Mouse (Mus musculus) hindbrain, embryonic 12.5 days (tissue): Measurements from ENCODE around the gene Gm20431. TPM values are rescaled to one million over a fixed set of nuclear protein-coding genes. Genes with fewer than 3 reads are reported as not detected.

Source experiments
- ATAC-seq: fragments of 200-750 bp; cut with Nextera tagmentation; 2 replicates; pipeline ENCODE4 v1.8.0; 2017; ENCODE audit warnings: moderate TSS enrichment; ENCODE audit not compliant: low FRiP score
- H3K27ac ChIP-seq: fragments of 300-500 bp; sonication (generic); 2 replicates; pipeline ENCODE4 v1.5.1; 2016; ENCODE audit warnings: mild to moderate bottlenecking
- H3K27me3 ChIP-seq: fragments of 300-500 bp; sonication (generic); 2 replicates; pipeline ENCODE4 v1.6.1; 2016; ENCODE audit warnings: mild to moderate bottlenecking
- H3K36me3 ChIP-seq: fragments of 300-500 bp; sonication (generic); 2 replicates; pipeline ENCODE4 v1.6.1; 2016; ENCODE audit warnings: mild to moderate bottlenecking
- H3K4me1 ChIP-seq: fragments of 300-500 bp; sonication (generic); 2 replicates; pipeline ENCODE4 v1.6.1; 2016
- H3K4me2 ChIP-seq: fragments of 300-500 bp; sonication (generic); replicated peaks from 2 replicates; pipeline ENCODE4 v1.6.1; 2016; ENCODE audit warnings: mild to moderate bottlenecking
- H3K4me3 ChIP-seq: fragments of 300-500 bp; sonication (generic); 2 replicates; pipeline ENCODE4 v1.5.1; 2016; ENCODE audit warnings: mild to moderate bottlenecking
- H3K9ac ChIP-seq: fragments of 300-500 bp; sonication (generic); 2 replicates; pipeline ENCODE4 v1.6.1; 2016; ENCODE audit warnings: mild to moderate bottlenecking, moderate library complexity
- H3K9me3 ChIP-seq: fragments of 300-500 bp; sonication (generic); replicated peaks from 2 replicates; pipeline ENCODE4 v1.6.1; 2016; ENCODE audit warnings: mild to moderate bottlenecking
- WGBS: fragments of 180-500 bp; shearing (Covaris S2); methylation state at CpG from one replicate; pipeline ENCODE4 v1.1.7; 2016; 5-methylcytosine and 5-hydroxymethylcytosine counted together
- polyA plus RNA-seq: library from polyadenylated mRNA; unstranded; fragments of >200 nt; fragmentation: Nextera tagmentation; extraction: Ambion mirVana; gene quantifications from 2 replicates; pipeline ENCODE4 v1.2.1, GENCODE M21; 2016

The Gm20431 gene
- polyA plus RNA-seq, 1 experiment from 2014 or later: 16.9 TPM

DNA sequence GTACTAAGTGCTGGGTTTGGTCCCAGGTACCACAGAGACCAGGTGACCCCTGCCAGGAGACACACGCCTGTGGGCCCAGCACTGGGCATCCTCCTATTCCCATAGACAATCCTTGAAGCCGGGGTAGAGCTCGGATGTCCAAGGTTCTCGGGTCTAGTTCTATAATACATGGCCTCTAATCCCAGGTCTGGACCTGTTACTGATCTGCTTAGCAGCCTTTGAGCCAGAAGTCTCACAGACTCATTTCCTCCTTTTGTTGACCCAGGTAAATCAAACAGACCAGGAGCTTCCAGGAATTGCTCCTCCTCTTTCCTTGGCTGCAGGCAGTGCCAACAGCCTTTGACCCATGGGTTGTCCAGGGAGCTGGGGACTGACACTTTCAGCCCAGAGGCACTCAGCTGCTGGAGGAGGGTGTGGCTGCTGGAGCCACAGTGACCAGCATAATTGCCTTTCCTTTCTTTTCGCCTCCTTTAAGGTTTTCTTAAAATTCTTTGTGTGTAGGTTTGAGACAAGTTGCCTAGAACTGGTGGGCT lies 9.9 kb upstream of the Gm20431 start:
- no peak for ATAC-seq
- Histone ChIP-seq H3K27ac (peak overlapping the region; percentile 44; the same call in 1 of the 2 replicates), H3K9me3 (no peaks in the 10 kb centered on the region), H3K27me3 (no peaks in the 10 kb centered on the region), H3K9ac (no peak overlapping the region), H3K4me2 (no peak overlapping the region), H3K4me3 (no peak overlapping the region), H3K4me1 (peaks cover 9% of the 10 kb centered on the region; the same call in 1 of the 2 replicates), H3K36me3 (no peaks in the 10 kb centered on the region)
- 91% methylated on average over 5 of the region's 5 CpGs for WGBS

DNA sequence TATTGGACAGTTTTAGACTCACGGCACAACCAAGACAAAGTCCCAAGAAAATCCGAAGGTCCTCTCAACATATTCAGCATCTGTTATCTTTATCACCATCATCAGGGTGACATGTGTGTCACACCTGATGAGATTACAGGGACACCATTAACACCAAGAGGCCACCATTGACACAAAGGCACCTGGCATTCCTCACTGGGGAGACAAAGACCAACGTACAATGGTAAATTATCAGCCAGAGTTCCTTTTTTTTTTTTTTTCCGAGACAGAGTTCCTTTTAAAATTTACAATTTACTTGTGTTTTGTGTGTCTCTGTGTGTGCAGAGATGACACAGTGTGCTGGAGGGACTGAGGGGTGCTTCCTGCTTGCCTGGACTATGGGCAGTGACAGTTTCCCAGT lies 8.1 kb upstream of the Gm20431 start:
- Histone ChIP-seq H3K9me3 (no peaks in the 10 kb centered on the region), H3K9ac (no peak overlapping the region), H3K27ac (no peak overlapping the region), H3K4me2 (no peak overlapping the region), H3K36me3 (no peaks in the 10 kb centered on the region), H3K4me3 (no peak overlapping the region), H3K27me3 (no peaks in the 10 kb centered on the region), H3K4me1 (peaks cover 9% of the 10 kb centered on the region; the same call in 1 of the 2 replicates)
- ATAC-seq: no peak
- WGBS: 80% methylated on average over 4 of the region's 4 CpGs

DNA sequence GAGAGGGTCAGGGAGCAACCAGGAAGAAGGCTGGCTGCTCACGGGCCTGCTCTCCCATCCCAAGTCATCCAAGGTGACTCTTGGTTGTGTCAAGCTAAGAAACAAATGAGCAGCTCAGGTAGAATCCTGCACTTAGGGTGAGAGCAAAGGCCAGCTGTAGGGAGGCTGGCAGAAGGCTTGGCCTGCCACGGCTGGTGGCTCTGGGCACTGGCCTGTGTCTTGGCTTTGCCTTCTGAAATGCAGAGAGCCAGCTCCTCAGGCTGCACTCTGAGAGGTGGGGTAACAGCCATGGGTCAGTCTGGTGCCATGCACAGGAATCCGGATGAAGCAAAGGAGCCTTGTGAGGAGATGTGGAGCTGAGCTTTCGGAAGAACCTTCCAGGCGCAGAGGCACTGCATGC lies 7.1 kb upstream of the Gm20431 start:
- H3K4me3 ChIP-seq: no peak overlapping the region
- H3K4me2 ChIP-seq: no peak overlapping the region
- 89% methylated on average over 5 of the region's 5 CpGs for WGBS
- H3K27me3 ChIP-seq: no peaks in the 10 kb centered on the region
- no peak overlapping the region for H3K9ac ChIP-seq
- H3K9me3 ChIP-seq: no peaks in the 10 kb centered on the region
- no peaks in the 10 kb centered on the region for H3K36me3 ChIP-seq
- H3K27ac ChIP-seq: no peak overlapping the region
- H3K4me1 ChIP-seq: peaks cover 9% of the 10 kb centered on the region; the same call in 1 of the 2 replicates
- ATAC-seq: no peak

DNA sequence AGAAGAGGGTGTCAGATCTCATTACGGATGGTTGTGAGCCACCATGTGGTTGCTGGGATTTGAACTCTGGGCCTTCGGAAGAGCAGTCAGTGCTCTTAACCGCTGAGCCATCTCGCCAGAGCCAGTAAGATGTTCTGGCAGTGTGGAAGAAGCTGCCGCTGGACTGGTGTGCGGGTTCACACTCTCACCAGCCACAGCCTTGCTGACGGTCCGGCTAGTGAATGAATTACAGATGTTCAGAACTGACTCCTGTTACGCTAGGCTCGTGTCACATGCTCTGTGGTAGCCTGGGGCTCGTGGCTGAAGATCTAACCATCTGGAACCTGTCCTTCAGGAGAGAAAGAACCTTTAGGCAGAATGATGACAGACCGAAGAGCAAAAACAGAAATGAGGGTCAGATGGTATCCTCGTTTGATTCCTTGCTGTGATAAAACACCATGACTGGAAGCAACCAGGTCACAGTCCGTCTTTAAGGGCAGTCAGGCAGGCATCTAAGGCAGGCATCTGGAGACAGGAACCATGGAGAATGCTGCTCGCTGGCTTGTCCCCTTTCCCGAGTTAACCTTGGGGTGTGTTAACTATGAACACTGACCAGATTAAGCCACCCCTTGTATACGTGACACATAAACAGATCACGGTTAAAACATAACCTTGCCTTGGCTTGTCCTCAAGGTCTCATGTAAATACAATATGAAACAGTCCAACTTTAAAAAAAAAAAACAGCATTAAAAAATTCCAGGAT lies 4.8 kb upstream of the Gm20431 start:
- no peak for ATAC-seq
- H3K36me3 ChIP-seq: no peaks in the 10 kb centered on the region
- no peak overlapping the region for H3K27ac ChIP-seq
- 81% methylated on average over 18 of the region's 18 CpGs for WGBS
- no peak overlapping the region for H3K4me3 ChIP-seq
- H3K4me2 ChIP-seq: no peak overlapping the region
- H3K4me1 ChIP-seq: peaks cover 8% of the 10 kb centered on the region
- H3K9me3 ChIP-seq: no peaks in the 10 kb centered on the region
- peaks cover 9% of the 10 kb centered on the region; the same call in 1 of the 2 replicates for H3K27me3 ChIP-seq
- H3K9ac ChIP-seq: no peak overlapping the region

DNA sequence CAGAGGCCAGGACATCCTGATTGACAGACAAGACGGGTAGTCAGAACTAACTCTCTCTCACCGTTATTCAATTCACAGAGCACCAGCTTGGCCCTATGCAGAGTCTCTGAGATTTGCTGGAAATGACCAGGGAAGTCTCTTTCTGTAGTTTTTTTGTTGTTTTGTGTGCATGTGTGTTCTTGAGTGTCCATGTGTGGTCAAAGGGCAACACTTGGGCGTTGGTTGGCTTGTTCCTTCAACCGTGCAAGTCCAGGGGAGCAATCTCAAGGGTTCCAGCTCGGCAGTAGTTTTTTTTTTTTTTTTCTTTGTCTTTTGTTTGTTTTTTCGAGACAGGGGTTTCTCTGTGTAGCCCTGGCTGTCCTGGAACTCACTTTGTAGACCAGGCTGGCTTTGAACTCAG lies 1.4 kb upstream of the Gm20431 start:
- peaks cover 6% of the 10 kb centered on the region; the same call in 1 of the 2 replicates for H3K36me3 ChIP-seq
- H3K4me3 ChIP-seq: no peak overlapping the region
- no peaks in the 10 kb centered on the region for H3K9me3 ChIP-seq
- 48% methylated on average over 6 of the region's 6 CpGs for WGBS
- ATAC-seq: no peak
- no peak overlapping the region; the same call in 1 of the 2 replicates for H3K4me2 ChIP-seq
- H3K27ac ChIP-seq: no peak overlapping the region
- H3K27me3 ChIP-seq: peaks cover 9% of the 10 kb centered on the region; the same call in 1 of the 2 replicates
- no peak overlapping the region for H3K9ac ChIP-seq
- peaks cover 36% of the 10 kb centered on the region for H3K4me1 ChIP-seq

DNA sequence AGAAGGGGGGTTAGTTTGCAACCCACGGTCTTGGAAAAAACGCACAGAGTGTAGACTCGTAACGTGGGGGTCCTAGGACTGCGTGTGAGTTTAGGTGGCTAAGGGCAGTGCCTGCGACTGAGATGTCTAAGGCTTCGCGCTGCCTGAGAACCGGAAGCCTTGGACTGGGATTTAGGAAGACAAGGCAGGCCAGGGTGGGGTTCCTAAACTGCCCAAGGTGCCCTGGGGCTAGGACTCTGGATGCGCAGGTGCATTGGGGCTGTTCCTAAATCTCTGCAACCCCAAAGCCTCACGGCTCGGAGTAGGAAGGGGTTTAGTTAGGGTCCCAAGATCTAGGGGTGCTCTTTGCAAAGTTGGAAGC lies 705 bp downstream of the Gm20431 start:
- H3K9ac ChIP-seq: peak overlapping the region; percentile 91
- H3K27ac ChIP-seq: peak overlapping the region; percentile 40
- peak overlapping the region; percentile 96 for H3K4me2 ChIP-seq
- H3K4me1 ChIP-seq: peaks cover 40% of the 10 kb centered on the region
- WGBS: 2% methylated on average over 12 of the region's 12 CpGs
- H3K9me3 ChIP-seq: no peaks in the 10 kb centered on the region
- peak overlapping the region; percentile 76 for H3K4me3 ChIP-seq
- peaks cover 7% of the 10 kb centered on the region; the same call in 1 of the 2 replicates for H3K36me3 ChIP-seq
- ATAC-seq: peak; percentile 14; the same call in 1 of the 2 replicates
- peaks cover 9% of the 10 kb centered on the region; the same call in 1 of the 2 replicates for H3K27me3 ChIP-seq

DNA sequence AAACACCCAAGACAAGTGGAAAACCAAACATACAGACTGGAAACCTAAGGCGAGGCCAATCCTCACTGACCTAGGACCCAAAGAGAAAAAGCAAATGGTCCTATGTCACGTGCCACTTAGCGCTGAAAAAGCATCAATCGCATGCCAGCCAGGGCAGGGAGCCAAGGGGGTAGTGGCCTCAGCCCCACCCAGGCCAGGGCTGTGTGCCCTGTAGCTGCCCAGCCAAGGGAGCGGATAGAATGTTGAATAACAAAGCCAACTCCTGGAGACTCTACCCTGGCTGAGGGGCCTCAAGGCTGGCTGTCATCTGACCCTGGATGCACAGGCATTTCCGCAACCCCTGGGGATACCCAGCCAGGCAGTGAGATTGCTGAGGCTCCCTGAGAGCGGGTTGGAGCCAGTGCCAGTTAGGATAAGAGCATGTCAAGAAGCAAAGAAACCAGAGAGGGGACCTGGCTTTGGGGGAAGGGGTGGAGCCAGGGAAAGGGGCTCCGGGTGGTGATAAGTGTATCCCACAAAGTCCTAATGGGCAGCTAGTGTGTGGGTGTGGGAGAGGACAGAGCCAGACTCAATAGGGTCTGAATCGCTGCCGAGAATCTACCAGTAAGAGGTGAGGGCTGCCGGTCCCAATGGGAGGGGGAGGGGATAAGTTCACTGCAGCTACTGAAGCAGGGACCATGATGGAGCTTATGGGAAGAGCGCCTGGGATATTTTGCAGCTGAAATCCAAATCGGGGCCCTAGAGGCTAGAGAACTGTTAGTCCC lies 1.3 kb downstream of the Gm20431 start:
- Histone ChIP-seq H3K36me3 (peaks cover 7% of the 10 kb centered on the region; the same call in 1 of the 2 replicates), H3K4me2 (peak overlapping the region; percentile 96), H3K27me3 (peaks cover 9% of the 10 kb centered on the region; the same call in 1 of the 2 replicates), H3K4me1 (peaks cover 40% of the 10 kb centered on the region), H3K9me3 (no peaks in the 10 kb centered on the region), H3K27ac (peak overlapping the region; percentile 26; the same call in 1 of the 2 replicates), H3K9ac (peak overlapping the region; percentile 91), H3K4me3 (peak overlapping the region; percentile 76)
- ATAC-seq: no peak
- WGBS: 18% methylated on average over 13 of the region's 13 CpGs

DNA sequence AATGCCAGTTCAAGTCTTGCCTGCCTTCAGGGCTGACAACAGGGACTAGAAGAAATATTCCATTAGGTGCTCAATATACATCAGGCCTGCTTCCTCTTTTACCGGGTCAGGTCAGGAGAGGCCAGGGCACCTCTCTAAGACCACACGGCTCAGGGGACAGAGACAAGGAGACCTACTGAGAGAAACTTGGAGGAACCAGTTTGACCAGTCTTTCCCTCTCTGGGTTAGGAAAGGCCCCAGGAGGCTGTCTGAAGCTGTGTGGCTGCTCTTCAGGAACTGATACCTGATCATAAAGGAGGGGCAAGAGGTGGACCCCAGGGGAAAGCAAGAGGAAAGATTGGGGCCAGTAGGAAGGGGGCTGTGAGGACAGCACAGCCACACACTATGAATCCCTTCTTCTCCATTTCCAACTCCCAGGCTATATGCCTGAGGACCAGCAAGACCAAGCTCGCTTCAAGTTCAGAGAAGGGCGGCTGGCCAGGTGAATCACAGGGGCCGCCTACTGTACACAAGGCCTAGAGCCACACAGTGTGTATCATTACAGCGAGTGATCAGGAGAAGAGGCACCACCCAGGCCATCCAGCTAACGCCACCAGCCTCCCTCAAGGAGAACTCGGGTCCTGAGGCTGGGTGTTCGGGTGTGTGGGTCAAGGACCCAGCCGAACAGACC lies 2.0 kb downstream of the Gm20431 start:
- Histone ChIP-seq H3K9ac (peak overlapping the region; percentile 91), H3K9me3 (no peaks in the 10 kb centered on the region), H3K4me3 (peak overlapping the region; percentile 76), H3K27ac (peak overlapping the region; percentile 26; the same call in 1 of the 2 replicates), H3K27me3 (peaks cover 9% of the 10 kb centered on the region; the same call in 1 of the 2 replicates), H3K4me1 (peaks cover 40% of the 10 kb centered on the region), H3K4me2 (peak overlapping the region; percentile 96), H3K36me3 (peaks cover 13% of the 10 kb centered on the region)
- no peak for ATAC-seq
- 68% methylated on average over 10 of the region's 10 CpGs for WGBS

DNA sequence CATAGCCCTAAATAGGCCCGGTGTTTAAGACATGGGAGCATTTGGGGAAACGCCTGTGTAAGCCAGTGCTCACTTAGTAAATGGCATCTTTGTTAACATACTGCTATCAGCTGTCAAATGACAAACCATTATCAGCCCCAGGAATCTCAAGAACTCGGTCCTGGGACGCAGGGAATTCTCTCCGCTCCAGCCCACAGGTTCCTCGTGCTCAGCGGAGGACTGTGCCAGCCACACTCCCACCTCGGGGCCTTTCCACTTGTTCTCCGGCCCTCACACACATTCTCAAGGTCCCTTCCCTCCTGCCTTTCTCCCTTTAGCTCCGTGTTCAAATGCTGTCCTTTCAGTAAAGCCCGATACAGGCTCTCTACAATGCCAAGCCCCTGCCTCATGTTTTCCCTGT lies 2.6 kb downstream of the Gm20431 start:
- WGBS: 79% methylated on average over 11 of the region's 11 CpGs
- Histone ChIP-seq H3K4me1 (peaks cover 40% of the 10 kb centered on the region), H3K36me3 (peaks cover 19% of the 10 kb centered on the region), H3K9me3 (no peaks in the 10 kb centered on the region), H3K4me2 (0 out of 2 replicates have a peak overlapping the region, but pooled peaks have one; percentile 17), H3K27me3 (peaks cover 9% of the 10 kb centered on the region; the same call in 1 of the 2 replicates), H3K4me3 (peak overlapping the region; percentile 76; the same call in 1 of the 2 replicates), H3K9ac (no peak overlapping the region; the same call in 1 of the 2 replicates), H3K27ac (no peak overlapping the region)
- ATAC-seq: no peak

DNA sequence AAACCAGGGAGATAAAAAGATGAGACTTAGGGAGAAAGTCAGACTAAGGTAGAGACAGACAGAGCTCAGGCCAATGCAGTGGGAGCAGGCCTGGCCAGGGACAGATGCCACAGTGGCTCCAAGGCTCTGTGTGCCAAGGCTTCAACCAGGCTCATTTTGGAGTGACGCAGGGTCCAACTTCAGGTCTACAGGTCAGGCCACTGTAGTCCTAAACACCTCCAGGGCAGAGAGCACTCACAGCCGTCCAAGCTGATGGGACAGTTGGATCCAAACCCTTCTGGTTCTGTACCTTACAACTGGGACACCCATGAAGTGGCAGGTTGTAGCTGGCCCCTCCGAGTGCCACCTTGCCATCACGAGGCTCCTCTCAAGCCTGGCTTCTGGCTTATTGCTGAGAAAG lies 3.3 kb downstream of the Gm20431 start:
- Histone ChIP-seq H3K4me1 (peaks cover 40% of the 10 kb centered on the region), H3K36me3 (peaks cover 25% of the 10 kb centered on the region), H3K4me3 (no peak overlapping the region), H3K27ac (no peak overlapping the region), H3K27me3 (peaks cover 9% of the 10 kb centered on the region; the same call in 1 of the 2 replicates), H3K4me2 (no peak overlapping the region), H3K9me3 (no peaks in the 10 kb centered on the region), H3K9ac (no peak overlapping the region; the same call in 1 of the 2 replicates)
- ATAC-seq: no peak
- WGBS: 87% methylated on average over 4 of the region's 4 CpGs

DNA sequence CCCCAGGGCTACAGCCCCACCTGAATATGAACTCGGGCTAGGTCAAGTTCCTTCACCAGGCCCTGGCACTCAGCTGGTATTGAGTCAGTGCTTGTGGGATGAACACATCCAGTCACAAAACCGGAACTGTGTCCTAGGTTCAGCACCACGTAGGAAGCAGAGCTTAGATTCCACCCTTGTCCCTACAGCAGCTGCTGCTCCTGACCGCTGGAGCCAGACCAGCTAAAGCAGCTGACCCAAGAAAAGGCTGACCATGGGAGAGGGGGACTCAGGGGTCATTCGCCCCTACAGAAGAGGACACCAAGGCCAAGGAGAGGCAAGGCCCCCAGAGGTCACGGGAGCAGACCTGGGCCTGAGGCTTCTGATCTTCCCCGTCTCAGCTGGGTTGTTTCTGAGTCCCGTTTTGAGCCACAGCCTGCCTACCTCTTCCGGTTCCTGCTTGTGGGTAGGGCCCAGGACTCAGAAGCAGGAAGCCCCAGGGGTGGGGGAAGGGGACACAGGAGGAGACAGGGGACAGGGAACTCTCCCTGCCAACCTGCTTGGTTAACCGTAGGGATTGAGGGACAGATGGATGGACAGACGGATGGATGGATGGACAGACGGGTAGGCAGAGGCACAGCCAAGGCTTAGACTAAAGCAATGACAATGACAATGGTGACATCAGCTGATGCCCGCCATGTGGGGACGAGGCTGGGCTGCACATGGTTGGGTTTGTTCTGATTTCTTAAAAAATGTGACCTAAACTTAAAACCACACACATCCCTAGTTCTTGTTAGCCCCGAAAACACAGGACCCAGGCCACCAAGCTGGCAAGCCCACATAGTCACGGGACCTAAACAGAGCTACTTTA lies 4.4 kb downstream of the Gm20431 start:
- H3K4me1 ChIP-seq: peaks cover 34% of the 10 kb centered on the region
- no peak overlapping the region for H3K27ac ChIP-seq
- H3K4me3 ChIP-seq: no peak overlapping the region
- H3K27me3 ChIP-seq: no peaks in the 10 kb centered on the region; the same call in 1 of the 2 replicates
- H3K36me3 ChIP-seq: peaks cover 34% of the 10 kb centered on the region
- no peak overlapping the region for H3K4me2 ChIP-seq
- ATAC-seq: no peak
- WGBS: 82% methylated on average over 16 of the region's 16 CpGs
- H3K9ac ChIP-seq: no peak overlapping the region
- H3K9me3 ChIP-seq: no peaks in the 10 kb centered on the region
